Mouse (Mus musculus) colon, adult 2 months (tissue): ENCODE results near the gene Elf1. TPM values are rescaled to one million over a fixed set of nuclear protein-coding genes. Genes with fewer than 3 reads are reported as not detected.

Experiments used
- polyA plus RNA-seq: library from polyadenylated mRNA; depleted of rRNA; stranded (reverse); fragments of >200 nt; gene quantifications from 2 replicates; pipeline ENCODE4 v1.2.3, GENCODE M21; 2012; rRNA removed

The Elf1 gene
- polyA plus RNA-seq = 16.5 and 17.6 TPM in 2 replicates

DNA sequence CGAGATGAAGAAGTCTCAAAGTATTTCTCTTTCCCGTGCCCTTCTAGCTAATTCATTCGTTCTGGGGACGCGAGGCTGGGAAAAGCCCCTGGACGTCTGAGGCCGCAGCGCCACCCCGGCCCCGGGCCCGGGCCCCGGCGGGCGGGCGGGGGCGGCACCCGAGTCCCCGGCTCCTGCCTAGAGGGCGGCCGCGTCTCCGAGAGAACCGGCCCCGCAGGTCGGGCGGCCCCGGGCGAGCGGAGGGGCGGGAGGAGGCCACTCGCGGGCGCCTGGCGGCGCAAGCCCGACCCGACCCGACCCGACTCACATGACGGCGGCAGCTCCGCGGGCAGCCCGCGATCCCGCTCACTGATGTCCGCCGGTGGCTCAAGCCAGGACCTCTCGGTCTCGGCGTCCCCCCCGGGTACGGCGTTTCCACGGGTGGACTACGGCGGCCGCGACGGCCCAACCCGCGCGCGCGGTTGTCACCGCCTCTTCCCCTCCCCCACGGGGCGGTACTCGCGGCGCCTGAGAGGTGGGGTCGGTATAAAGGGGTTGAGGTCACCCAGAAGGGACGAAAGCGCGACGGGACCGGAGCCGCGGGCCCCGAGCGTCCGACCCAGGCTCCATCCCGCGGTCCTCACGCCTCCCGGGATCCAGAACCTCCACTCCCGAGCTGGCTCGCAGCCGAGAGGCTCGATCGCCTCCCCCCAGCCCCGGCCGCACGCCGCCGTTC lies at the start of gene Elf1:
Elf1 (plus strand) TSS at position 571 of the 715 bp plus-strand sequence.

DNA sequence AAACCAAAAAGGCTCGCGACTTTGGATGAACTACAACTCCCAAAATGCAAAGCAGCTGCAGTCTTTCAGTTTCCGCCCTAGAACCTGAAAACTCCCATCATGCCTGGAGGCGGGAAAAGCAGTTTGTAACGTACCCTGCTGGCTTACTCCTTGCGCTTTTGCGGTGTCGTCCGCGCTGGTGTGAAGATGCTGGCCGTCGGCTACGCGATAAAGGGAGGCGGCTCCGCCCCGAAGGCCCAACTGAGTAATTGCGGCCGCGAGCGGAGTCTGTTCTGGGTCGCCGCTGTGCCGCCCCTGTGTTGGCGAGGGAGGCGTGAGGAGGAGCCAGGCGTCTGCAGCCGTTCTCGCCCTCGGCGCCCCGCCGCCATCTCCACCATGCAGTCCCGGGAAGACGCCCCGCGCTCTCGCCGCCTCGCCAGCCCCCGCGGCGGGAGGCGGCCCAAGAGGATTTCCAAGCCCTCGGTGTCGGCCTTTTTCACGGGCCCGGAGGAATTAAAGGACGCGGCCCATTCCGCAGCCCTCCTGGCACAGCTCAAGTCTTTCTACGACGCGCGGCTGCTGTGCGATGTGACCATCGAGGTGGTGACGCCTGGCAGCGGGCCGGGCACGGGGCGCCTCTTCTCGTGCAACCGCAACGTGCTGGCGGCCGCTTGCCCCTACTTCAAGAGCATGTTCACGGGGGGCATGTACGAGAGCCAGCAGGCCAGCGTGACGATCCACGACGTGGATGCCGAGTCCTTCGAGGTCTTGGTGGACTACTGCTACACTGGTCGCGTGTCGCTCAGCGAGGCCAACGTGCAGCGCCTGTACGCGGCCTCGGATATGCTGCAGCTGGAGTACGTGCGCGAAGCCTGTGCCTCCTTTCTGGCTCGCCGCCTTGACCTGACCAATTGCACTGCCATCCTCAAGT lies 29.1 kb upstream of the Elf1 start, which contains the start of gene Kbtbd6:
Kbtbd6 (plus strand) TSS at position 155 of the 910 bp plus-strand sequence.

DNA sequence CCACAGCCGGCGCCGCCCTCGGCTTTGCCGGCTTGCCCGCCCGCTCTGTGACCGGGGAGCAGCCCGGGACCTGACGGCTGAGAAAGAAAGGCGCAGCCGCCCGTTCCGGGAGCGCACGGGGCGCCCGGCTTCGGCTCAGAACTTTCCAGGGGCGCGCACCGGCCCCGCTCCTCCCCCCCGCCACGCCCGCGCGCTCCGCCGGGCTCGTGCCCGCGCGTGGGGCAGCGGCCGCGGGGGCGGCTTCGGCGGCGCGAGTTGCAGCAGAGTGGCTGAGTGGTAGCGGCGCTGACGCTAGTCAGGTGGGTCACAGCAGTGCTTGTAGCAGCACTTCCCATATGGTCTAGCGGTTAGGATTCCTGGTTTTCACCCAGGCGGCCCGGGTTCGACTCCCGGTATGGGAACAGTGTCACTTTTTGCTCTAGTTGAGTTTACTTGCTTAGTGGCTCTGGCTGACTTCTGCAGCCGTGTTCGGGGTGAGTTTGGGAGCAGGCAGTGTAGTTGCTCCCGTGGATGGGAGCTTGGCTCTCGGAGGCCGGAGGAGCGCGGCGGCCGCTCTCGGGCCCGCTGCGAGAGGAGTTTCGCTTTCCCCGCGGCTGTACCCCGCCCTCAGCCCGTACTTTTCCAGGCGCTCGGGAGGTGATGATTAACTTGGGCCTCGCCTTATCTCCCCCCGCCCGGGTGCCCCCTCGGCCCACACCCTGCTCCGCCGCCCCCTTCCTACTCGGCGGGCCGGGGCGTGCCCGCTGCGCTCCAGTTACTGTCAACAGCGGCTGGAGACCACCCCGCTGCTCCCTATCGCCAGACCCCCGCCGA lies 551 bp downstream of the Elf1 start, which contains the start of gene Wbp4:
Wbp4 (minus strand) TSS at position 182 of the 813 bp plus-strand sequence.

DNA sequence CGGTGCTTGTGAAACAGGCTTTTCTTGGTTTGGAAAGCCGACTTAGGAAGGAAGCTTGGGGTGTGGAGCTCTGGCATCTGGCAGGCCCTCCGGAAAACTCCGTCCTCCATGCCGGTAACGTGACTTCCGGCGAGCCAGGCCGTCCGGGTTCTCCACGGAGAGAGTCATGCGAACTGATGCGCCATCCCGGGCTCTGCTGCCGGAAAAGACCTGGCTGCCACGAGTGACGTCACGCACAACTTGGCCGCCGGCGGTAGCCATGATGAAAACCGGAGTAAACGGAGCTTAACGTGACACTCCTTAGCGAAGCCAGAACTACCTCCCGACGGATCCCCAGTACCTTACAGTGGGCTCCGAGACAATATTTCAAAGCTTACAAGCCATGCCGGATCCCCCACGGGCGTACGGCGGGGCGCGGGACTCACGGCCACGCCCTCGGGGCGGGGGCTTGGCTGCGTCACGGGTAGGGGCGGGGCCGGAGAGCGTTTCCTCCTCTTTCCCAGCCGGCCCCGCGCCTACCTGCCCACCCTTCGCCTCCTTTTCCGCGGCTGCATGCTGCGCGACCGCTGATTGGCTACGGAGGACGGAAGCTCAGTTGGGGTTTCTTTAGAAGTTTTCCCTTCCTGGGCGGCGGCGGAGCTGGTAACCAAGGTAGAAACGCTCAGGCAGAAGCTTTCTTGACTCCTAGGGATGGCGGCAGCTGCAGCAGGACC lies 106.3 kb downstream of the Elf1 start, which contains the start of gene Sugt1:
Sugt1 (plus strand) TSS at position 553 of the 713 bp plus-strand sequence.

Other genes starting within 250 kb of the Elf1 start
- gene Zfp957, start 233.8 kb upstream of the Elf1 start, polyA plus RNA-seq = not detected in 2 replicates
- 105 and 125 TPM in 2 replicates for gene Rgcc, start 179.5 kb upstream of the Elf1 start, polyA plus RNA-seq
- 1.8 and 2.8 TPM in 2 replicates for gene Naa16, start 90.4 kb upstream of the Elf1 start, polyA plus RNA-seq
- gene Mtrf1, start 83.4 kb upstream of the Elf1 start, polyA plus RNA-seq = 0.63 and 0.93 TPM in 2 replicates
- gene Kbtbd7, start 54.7 kb upstream of the Elf1 start, polyA plus RNA-seq = 4.6 and 5.0 TPM in 2 replicates
- 0.58 and 0.90 TPM in 2 replicates for gene Kbtbd6, start 29.4 kb upstream of the Elf1 start, polyA plus RNA-seq
- gene Wbp4, start 326 bp downstream of the Elf1 start, polyA plus RNA-seq = 3.2 and 3.9 TPM in 2 replicates
- gene Sugt1, start 106.5 kb downstream of the Elf1 start, polyA plus RNA-seq = 2.9 and 4.3 TPM in 2 replicates
- gene Cnmd, start 181.0 kb downstream of the Elf1 start, polyA plus RNA-seq = not detected in 2 replicates